Mouse (Mus musculus): ENCODE results near the gene St3gal5.

The St3gal5 gene

GRCm38 (mm10) chr6:72097181-72097995, at the start of gene St3gal5:
TSS of gene St3gal5 (plus strand) at chr6:72097592.
- peak; percentile 95 for DNase-seq (ENCODE audit: low spot score)

DNA sequence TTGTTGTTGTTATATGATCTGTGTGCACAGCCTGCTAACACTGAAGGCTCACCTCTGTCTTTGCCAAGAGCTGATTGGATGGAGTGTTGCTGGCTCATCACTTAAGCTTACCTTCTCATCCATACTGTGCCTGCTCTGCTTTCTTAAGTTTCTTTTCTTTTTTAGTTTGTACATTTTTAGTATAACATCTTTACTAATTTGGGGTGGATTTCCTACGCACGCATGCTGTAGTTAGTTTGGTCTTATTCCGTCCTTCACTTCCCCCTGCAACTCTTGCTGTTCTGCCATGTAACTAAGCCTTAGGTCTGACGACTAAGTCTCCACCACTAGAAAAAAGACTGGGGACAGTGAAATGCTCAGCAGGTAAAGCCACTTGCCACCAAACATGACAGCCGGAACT, 48.7 kb upstream of the St3gal5 start:
- DNase-seq (ENCODE audit: low spot score) = no peak

DNA sequence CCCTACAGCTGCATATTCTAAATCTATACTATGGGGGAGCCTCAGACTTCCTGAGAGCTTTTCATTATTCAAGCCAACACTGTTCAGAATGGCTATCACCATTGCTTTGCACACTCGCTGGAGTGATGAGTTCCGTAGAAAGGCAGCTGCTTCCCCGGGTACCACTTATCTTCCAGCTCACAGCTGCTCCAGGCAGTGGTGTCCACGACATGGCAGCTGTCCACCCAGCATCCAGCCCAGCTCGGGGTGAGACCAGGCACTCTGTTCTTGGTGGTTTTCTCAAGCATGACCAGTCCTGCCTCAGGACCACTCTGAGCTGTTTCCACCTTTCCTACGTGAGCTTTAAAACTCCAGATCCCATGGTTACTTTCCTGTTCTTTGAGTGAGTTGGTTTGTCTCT, 47.5 kb upstream of the St3gal5 start:
- no peak for DNase-seq (ENCODE audit: low spot score)

- DNase-seq (ENCODE audit: low spot score) = no peak
These were observed 46.6 kb upstream of the St3gal5 start for GRCm38 (mm10) chr6:72050827-72051226.

DNA sequence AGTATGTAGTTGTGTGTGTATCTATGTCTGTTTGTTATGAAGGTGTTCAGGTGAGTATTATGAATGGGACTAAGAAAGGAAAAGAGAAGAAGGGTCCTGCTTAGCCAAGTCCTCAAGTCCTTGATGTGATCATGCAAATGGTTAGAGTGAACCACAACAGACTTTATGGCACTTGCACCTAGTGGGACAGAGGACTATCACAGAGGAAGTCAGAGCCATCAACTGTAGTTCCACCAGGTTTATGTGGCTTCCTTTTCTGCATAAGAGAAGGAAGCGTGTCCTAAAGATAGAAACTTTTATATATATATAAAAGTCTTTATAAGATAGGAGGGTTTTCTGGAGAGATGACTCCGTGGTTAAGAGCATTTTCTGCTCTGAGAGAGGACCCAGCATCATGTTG, 46.1 kb upstream of the St3gal5 start:
- no peak for DNase-seq (ENCODE audit: low spot score)

DNA sequence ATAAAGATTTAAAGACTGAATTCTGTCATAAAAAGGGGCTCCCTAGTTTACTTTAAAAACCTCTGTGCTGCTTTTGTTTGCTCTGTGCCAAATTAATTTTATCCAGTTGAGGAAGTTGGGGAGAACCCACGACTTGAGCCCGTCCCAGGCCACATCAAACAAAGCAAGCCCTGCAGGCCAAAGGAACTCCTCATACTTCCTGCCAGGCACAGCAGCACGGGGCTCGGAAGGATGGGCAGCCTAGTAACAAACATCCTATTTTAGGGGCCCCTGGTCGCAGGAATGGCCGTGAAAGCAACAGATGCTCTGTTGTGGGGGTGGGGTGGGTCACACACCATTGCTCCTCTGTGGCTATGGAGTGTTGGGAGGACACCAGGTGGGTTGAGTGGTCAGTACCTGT, 45.6 kb upstream of the St3gal5 start:
- DNase-seq (ENCODE audit: low spot score) = no peak

- DNase-seq (ENCODE audit: low spot score) = no peak
These were observed 40.8 kb upstream of the St3gal5 start for GRCm38 (mm10) chr6:72056548-72056947.

DNA sequence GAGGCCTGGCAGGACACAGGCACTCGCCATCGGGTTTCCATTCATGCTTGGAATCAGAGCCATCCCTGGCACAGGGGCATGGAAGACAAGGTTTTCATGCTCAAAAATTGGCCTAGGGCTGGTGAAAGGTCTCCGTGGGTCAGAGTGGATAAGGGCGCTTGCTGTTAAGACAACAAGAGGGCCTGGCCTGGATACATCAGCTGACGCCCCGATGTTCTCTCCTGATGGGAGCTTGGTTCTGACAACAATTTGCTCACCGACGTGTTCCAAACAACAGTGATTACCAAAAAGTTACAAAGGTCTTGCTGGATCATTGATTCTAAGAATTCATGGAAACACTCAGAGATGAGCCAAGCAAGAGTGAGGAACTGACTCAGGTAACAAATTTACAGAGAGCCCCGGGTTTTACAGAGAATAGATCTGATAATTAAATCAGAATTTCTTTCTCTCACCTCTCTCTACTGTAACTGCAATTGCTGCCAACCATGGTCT, 38.9 kb upstream of the St3gal5 start:
- DNase-seq (ENCODE audit: low spot score) = no peak

DNA sequence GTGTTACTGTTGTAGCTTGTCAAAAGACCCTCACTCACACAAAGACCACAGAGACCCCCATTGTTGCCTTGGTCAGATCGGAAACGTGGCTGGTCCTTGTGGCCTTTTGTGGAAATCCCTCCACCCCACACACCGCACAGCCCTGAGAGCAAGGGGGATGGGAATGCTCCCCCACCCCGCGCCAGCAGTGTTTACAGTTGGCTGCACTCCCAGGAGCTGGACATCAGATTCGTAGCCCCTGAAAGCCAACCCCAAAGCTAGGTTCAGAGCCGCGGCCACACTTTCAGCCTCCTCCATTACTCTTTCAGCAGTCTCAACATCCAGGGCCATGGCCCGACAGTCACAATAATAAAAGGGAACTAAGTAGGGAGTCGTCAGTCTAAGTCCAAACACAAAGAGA, 36.7 kb upstream of the St3gal5 start:
- DNase-seq (ENCODE audit: low spot score) = peak; percentile 19

GRCm38 (mm10) chr6:72063718-72064117, 33.7 kb upstream of the St3gal5 start:
- DNase-seq (ENCODE audit: low spot score) = no peak

- no peak for DNase-seq (ENCODE audit: low spot score)
These were observed 31.4 kb upstream of the St3gal5 start for GRCm38 (mm10) chr6:72065988-72066387.

DNA sequence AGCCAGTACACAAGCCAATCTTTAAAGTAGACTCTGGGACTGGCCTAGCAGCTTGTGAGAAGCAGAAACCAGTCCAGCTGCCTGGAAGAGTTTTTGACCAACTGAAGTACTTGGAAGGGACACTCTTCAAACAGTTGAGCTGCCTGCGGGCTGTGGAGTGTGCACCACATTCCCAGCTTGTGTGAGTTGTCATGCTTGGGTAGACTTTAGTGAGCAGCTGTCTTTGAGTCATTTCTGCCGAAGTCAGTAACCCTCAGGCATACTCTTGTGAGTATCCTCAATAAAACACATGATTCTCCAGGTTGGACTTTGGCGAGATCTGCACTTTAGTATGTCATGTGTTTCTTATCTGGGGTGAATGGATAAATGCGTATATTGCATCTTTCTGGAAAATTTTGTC, 29.0 kb upstream of the St3gal5 start:
- no peak for DNase-seq (ENCODE audit: low spot score)

DNA sequence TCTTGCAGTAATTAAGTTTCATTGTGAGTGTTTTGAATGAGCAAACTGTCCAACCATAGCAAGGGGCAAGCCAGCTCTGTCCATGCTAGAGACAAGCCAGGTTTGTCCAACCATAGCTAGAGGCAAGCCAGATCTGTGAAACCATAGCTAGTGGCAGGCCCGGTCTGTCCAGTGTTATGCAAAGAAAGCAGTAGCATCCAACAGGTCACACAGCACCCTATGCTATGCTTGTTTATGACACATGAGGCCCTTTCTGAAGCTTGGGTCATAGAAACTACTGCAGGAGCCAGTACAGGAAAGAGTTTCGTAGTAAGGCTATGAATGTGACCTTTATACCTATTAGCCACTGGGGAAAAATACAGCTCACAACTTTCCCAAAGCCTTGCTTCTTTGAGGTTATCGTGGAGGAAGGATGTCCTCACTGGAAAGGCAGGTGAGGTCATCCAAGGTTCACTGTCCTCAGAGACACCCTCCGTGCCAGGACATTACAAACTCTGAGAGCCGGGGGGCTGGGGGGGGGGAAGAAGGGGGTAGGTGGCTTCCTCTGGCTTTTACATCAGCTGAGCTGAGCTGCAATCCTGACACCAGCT, 26.0 kb upstream of the St3gal5 start:
- DNase-seq (ENCODE audit: low spot score) = no peak

DNA sequence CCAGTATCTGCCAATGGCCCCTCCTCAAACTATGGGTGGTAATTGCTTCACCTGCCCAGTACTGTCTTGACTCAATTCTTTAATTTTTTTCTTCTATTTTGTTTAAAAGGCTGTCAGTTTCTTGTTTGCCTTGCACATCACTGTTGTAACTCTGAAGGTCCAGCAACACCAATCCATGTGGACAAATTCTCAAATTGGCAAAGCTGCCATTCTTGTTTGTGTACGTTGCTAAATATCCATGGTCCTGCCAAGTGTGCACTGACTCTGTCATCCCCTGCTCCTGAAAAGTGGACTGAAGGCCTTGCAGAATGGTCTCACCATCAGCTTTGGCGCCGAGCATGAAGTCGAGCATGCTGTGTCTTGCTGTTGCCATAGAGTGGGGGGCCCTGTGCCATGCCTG, 23.6 kb upstream of the St3gal5 start:
- no peak for DNase-seq (ENCODE audit: low spot score)

GRCm38 (mm10) chr6:72076512-72076911, 20.9 kb upstream of the St3gal5 start:
- DNase-seq (ENCODE audit: low spot score) = no peak

DNA sequence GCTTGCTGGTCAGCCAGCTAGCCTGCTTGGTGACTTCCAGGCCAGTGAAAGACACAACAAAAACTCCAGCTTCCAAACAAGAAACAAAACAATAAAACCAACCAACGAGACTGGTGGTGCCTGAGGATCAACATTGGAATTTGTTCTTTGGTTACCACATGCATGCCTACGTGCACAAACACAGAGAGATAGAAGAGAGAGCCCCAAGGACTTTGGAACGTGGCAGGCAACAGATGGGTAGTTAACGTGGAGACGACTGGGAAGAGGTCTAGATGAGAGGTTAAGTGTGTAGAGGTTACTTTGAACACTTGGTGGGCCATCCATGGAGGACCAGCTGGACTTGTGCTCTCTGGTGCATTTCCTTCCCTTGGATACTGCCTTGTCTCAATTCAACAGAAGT, 19.2 kb upstream of the St3gal5 start:
- DNase-seq (ENCODE audit: low spot score) = no peak

GRCm38 (mm10) chr6:72081318-72082024, 15.9 kb upstream of the St3gal5 start:
- DNase-seq (ENCODE audit: low spot score) = no peak

DNA sequence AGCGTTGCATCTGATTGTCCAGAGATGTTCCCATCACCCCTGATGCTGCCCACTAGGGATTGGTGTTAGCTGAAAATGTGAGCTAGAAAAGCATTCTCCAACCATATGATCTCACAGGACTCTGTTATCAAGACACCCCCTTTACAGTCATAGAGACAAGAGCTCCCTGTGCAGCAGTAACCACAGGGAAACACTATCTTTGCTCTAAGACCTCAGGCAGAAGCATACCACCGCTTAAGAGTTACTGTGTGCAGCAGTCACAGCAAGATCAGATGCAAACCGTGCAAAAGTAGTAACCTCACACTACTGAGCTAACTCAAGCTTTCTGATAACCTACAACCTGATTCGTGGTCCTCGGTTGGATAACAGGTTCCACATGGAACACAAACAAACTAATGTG, 10.0 kb upstream of the St3gal5 start:
- no peak for DNase-seq (ENCODE audit: low spot score)

GRCm38 (mm10) chr6:72089865-72090264, 7.5 kb upstream of the St3gal5 start:
- DNase-seq (ENCODE audit: low spot score) = no peak

DNA sequence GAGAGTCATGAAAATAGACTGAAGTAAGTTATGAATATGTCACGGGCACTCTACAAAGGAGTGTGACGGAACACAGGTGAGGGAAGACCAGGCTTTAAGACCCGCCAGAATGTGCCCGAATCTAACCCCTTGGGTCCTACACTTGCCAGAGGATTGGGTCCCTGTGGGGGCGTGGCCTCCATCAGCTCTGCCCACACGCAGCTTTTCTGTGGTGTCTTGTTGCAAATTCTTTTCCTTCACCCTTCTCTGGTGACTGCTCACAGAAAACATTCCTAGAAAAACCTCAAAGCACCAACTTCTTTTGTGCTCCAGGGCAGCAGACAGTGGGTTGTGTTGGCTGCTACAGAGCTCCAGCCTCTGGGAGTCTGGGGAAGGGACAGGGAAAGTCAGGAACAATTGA, 6.4 kb upstream of the St3gal5 start:
- DNase-seq (ENCODE audit: low spot score) = no peak

GRCm38 (mm10) chr6:72093121-72093520, 4.3 kb upstream of the St3gal5 start:
- no peak for DNase-seq (ENCODE audit: low spot score)

- peak; percentile 73 for DNase-seq (ENCODE audit: low spot score)
These were observed 1.2 kb upstream of the St3gal5 start for GRCm38 (mm10) chr6:72096217-72096616.

GRCm38 (mm10) chr6:72096669-72097068, 723 bp upstream of the St3gal5 start:
- DNase-seq (ENCODE audit: low spot score) = no peak
